Mouse (Mus musculus) neural tube, embryonic 11.5 days (tissue): Measurements from ENCODE around the gene Upk3b. TPM values are rescaled to one million over a fixed set of nuclear protein-coding genes. Genes with fewer than 3 reads are reported as not detected.
"Not testable (repeated sequence)": the region's sequence is repeated elsewhere in the genome, so short reads cannot be mapped to it uniquely, and the experiment has no call there.

Source experiments
- ATAC-seq: fragments of 200-750 bp; cut with Nextera tagmentation; 2 replicates; pipeline ENCODE4 v1.8.0; 2017; ENCODE audit warnings: moderate number of reproducible peaks, mild to moderate bottlenecking, moderate TSS enrichment, moderate library complexity; ENCODE audit not compliant: insufficient read depth, low FRiP score, low TSS enrichment
- DNase-seq: peaks from one replicate; pipeline ENCODE4 v3.0.0-alpha.2; 2015; ENCODE audit warnings: low spot score
- H3K27ac ChIP-seq: fragments of 300-500 bp; sonication (generic); 2 replicates; pipeline ENCODE4 v1.5.1; 2014; ENCODE audit warnings: low read depth, mild to moderate bottlenecking, low read length
- H3K27me3 ChIP-seq: fragments of 300-500 bp; sonication (generic); 2 replicates; pipeline ENCODE4 v1.6.1; 2014; ENCODE audit warnings: mild to moderate bottlenecking, low read length, mixed read lengths; ENCODE audit not compliant: control insufficient read depth, insufficient read depth
- H3K36me3 ChIP-seq: fragments of 300-500 bp; sonication (generic); 2 replicates; pipeline ENCODE4 v1.6.1; 2014; ENCODE audit warnings: mild to moderate bottlenecking, low read length, moderate library complexity, mixed read lengths; ENCODE audit not compliant: control insufficient read depth, insufficient read depth
- H3K4me1 ChIP-seq: fragments of 300-500 bp; sonication (generic); 2 replicates; pipeline ENCODE4 v1.6.1; 2014; ENCODE audit warnings: low read length, mixed read lengths; ENCODE audit not compliant: control insufficient read depth, insufficient read depth
- H3K4me2 ChIP-seq: fragments of 300-500 bp; sonication (generic); 2 replicates; pipeline ENCODE4 v1.6.1; 2014; ENCODE audit warnings: low read depth, mild to moderate bottlenecking, moderate library complexity
- H3K4me3 ChIP-seq: fragments of 300-500 bp; sonication (generic); 2 replicates; pipeline ENCODE4 v1.5.1; 2014; ENCODE audit warnings: low read depth, low read length
- H3K9ac ChIP-seq: fragments of 300-500 bp; sonication (generic); 2 replicates; pipeline ENCODE4 v1.6.1; 2014; ENCODE audit warnings: mild to moderate bottlenecking, low read length
- H3K9me3 ChIP-seq: fragments of 300-500 bp; sonication (generic); 2 replicates; pipeline ENCODE4 v1.6.1; 2016; ENCODE audit warnings: low read length; ENCODE audit not compliant: control insufficient read depth
- WGBS: fragments of 180-500 bp; shearing (Covaris S2); extraction: QIAGEN DNeasy Blood & Tissue Kit; methylation state at CpG from one replicate; pipeline ENCODE4 v1.1.7; 2014; 5-methylcytosine and 5-hydroxymethylcytosine counted together
- polyA plus RNA-seq: library from polyadenylated mRNA; unstranded; fragments of >200 nt; fragmentation: Nextera tagmentation; extraction: Ambion mirVana; gene quantifications from 2 replicates; pipeline ENCODE4 v1.2.1, GENCODE M21; 2014

Gene Upk3b
- polyA plus RNA-seq, 1 experiment from 2014 or later = 0.31 TPM

- Histone ChIP-seq H3K9me3 (no peaks in the 10 kb centered on the region), H3K36me3 (no peaks in the 10 kb centered on the region), H3K27me3 (no peaks in the 10 kb centered on the region), H3K9ac (no peak overlapping the region), H3K4me1 (no peaks in the 10 kb centered on the region), H3K4me3 (no peak overlapping the region), H3K27ac (no peak overlapping the region), H3K4me2 (no peak overlapping the region)
- 71% methylated on average over 13 of the region's 13 CpGs for WGBS
- DNase-seq = no peak
- ATAC-seq = no peak
Measured at GRCm38 (mm10) chr5:136044865-136045264, 6.6 kb downstream of the Upk3b start.

GRCm38 (mm10) chr5:136045408-136045807 lies 7.1 kb downstream of the Upk3b start:
- Histone ChIP-seq H3K4me3 (no peak overlapping the region), H3K27me3 (no peaks in the 10 kb centered on the region), H3K27ac (no peak overlapping the region), H3K9ac (no peak overlapping the region), H3K36me3 (no peaks in the 10 kb centered on the region), H3K4me2 (no peak overlapping the region), H3K4me1 (no peaks in the 10 kb centered on the region), H3K9me3 (no peaks in the 10 kb centered on the region)
- 47% methylated on average over 9 of the region's 9 CpGs for WGBS
- peak; percentile 25 for DNase-seq
- no peak for ATAC-seq

GRCm38 (mm10) chr5:136045987-136046386 lies 7.7 kb downstream of the Upk3b start:
- Histone ChIP-seq H3K9ac (no peak overlapping the region), H3K36me3 (no peaks in the 10 kb centered on the region), H3K27ac (no peak overlapping the region), H3K9me3 (no peaks in the 10 kb centered on the region), H3K4me2 (no peak overlapping the region), H3K27me3 (no peaks in the 10 kb centered on the region), H3K4me1 (no peaks in the 10 kb centered on the region; the same call in 1 of the 2 replicates), H3K4me3 (no peak overlapping the region)
- DNase-seq = peak; percentile 91
- ATAC-seq = no peak
- 3% methylated on average over 10 of the region's 10 CpGs for WGBS

GRCm38 (mm10) chr5:136048541-136048940 lies 10.2 kb downstream of the Upk3b start:
- not testable (repeated sequence) for H3K4me2 ChIP-seq, H3K36me3 ChIP-seq, H3K9me3 ChIP-seq, H3K4me3 ChIP-seq, H3K27ac ChIP-seq, H3K9ac ChIP-seq, DNase-seq, ATAC-seq, H3K4me1 ChIP-seq, H3K27me3 ChIP-seq

- no peak for ATAC-seq
- Histone ChIP-seq H3K9ac (no peak overlapping the region), H3K36me3 (no peaks in the 10 kb centered on the region), H3K4me1 (peaks cover 6% of the 10 kb centered on the region; the same call in 1 of the 2 replicates), H3K4me3 (no peak overlapping the region), H3K9me3 (no peaks in the 10 kb centered on the region), H3K27ac (no peak overlapping the region), H3K4me2 (no peak overlapping the region), H3K27me3 (no peaks in the 10 kb centered on the region)
- 49% methylated on average over 6 of the region's 6 CpGs for WGBS
- no peak for DNase-seq
Measured at GRCm38 (mm10) chr5:136049926-136050325, 11.6 kb downstream of the Upk3b start.

GRCm38 (mm10) chr5:136051231-136052085 lies 13.2 kb downstream of the Upk3b start:
- DNase-seq = peak; percentile 82
- H3K9me3 ChIP-seq = no peaks in the 10 kb centered on the region
- 7% methylated on average over 10 of the region's 10 CpGs for WGBS
- H3K9ac ChIP-seq = no peak overlapping the region
- H3K4me3 ChIP-seq = no peak overlapping the region
- no peaks in the 10 kb centered on the region for H3K27me3 ChIP-seq
- ATAC-seq = peak; percentile 91
- peak overlapping the region; percentile 79 for H3K27ac ChIP-seq
- no peaks in the 10 kb centered on the region for H3K36me3 ChIP-seq
- H3K4me1 ChIP-seq = peaks cover 6% of the 10 kb centered on the region; the same call in 1 of the 2 replicates
- H3K4me2 ChIP-seq = peak overlapping the region; percentile 2; the same call in 1 of the 2 replicates

GRCm38 (mm10) chr5:136052861-136053655 lies 14.8 kb downstream of the Upk3b start:
- DNase-seq (no peak), ATAC-seq (no peak)
- 85% methylated on average over 8 of the region's 8 CpGs for WGBS
- Histone ChIP-seq H3K9me3 (no peaks in the 10 kb centered on the region), H3K27me3 (no peaks in the 10 kb centered on the region), H3K4me1 (peaks cover 6% of the 10 kb centered on the region; the same call in 1 of the 2 replicates), H3K36me3 (no peaks in the 10 kb centered on the region), H3K27ac (no peak overlapping the region), H3K9ac (no peak overlapping the region), H3K4me2 (no peak overlapping the region), H3K4me3 (no peak overlapping the region)

GRCm38 (mm10) chr5:136054301-136055077 lies 16.2 kb downstream of the Upk3b start, which contains the start of gene Upk3bl:
Gene Upk3bl (plus strand): TSS chr5:136054492.
- H3K4me2 ChIP-seq = no peak within 1 kb of the TSS
- no peaks in the 10 kb centered on the region for H3K27me3 ChIP-seq
- no peak within 1 kb of the TSS for H3K9ac ChIP-seq
- no peak within 1 kb of the TSS for H3K27ac ChIP-seq
- no peak within 1 kb of the TSS for H3K4me3 ChIP-seq
- no peak for ATAC-seq
- peaks cover 6% of the 10 kb centered on the region; the same call in 1 of the 2 replicates for H3K4me1 ChIP-seq
- H3K9me3 ChIP-seq = no peaks in the 10 kb centered on the region
- WGBS = 92% methylated on average over 11 of the region's 11 CpGs
- no peak for DNase-seq
- no peaks in the 10 kb centered on the region for H3K36me3 ChIP-seq
